Mouse (Mus musculus) CH12.LX (cell line): ENCODE results near the gene Rhof. TPM values are rescaled to one million over a fixed set of nuclear protein-coding genes. Genes with fewer than 3 reads are reported as not detected.

Source experiments
- polyA plus RNA-seq: library from polyadenylated mRNA; unstranded; fragments of >175 nt; gene quantifications from 2 replicates; pipeline ENCODE4 v1.2.1, GENCODE M21; 2012; ENCODE audit warnings: low read depth; ENCODE audit not compliant: insufficient read length
- total RNA-seq, 2 experiments: library from RNA; depleted of rRNA; stranded (reverse); fragments of 300-350 nt in 1 of 2; fragments of >200 nt in 1 of 2; gene quantifications; 2 replicates each; pipeline ENCODE4 v1.2.3; 2012 to 2014

Gene Rhof
- total and polyA plus RNA-seq, 3 experiments, result 33.6 to 56.9 (median 45.4) TPM

Other genes starting within 250 kb of the Rhof start
- gene Kdm2b, start 142.9 kb downstream of the Rhof start, total RNA-seq (2012; rRNA removed), result 80.1 and 87.1 TPM in 2 replicates
- 69.3 and 76.7 TPM in 2 replicates for gene Kdm2b, start 142.9 kb downstream of the Rhof start, total RNA-seq (2014; rRNA removed)
- 120 and 138 TPM in 2 replicates for gene Kdm2b, start 142.9 kb downstream of the Rhof start, polyA plus RNA-seq
- 17.8 and 18.6 TPM in 2 replicates for gene Orai1, start 117.6 kb downstream of the Rhof start, total RNA-seq (2012; rRNA removed)
- gene Orai1, start 117.6 kb downstream of the Rhof start, total RNA-seq (2014; rRNA removed), result 14.6 and 17.4 TPM in 2 replicates
- 23.1 and 27.7 TPM in 2 replicates for gene Orai1, start 117.6 kb downstream of the Rhof start, polyA plus RNA-seq
- not detected in 2 replicates for gene Morn3, start 85.7 kb downstream of the Rhof start, total RNA-seq (2012; rRNA removed)
- not detected in 2 replicates for gene Morn3, start 85.7 kb downstream of the Rhof start, total RNA-seq (2014; rRNA removed)
- not detected in 2 replicates for gene Morn3, start 85.7 kb downstream of the Rhof start, polyA plus RNA-seq
- gene Tmem120b, start 64.3 kb downstream of the Rhof start, total RNA-seq (2012; rRNA removed), result 6.1 and 8.0 TPM in 2 replicates
- 4.6 and 4.8 TPM in 2 replicates for gene Tmem120b, start 64.3 kb downstream of the Rhof start, total RNA-seq (2014; rRNA removed)
- 4.5 and 6.2 TPM in 2 replicates for gene Tmem120b, start 64.3 kb downstream of the Rhof start, polyA plus RNA-seq
- 2.3 and 2.6 TPM in 2 replicates for gene Setd1b, start 9.5 kb upstream of the Rhof start, total RNA-seq (2012; rRNA removed)
- gene Setd1b, start 9.5 kb upstream of the Rhof start, total RNA-seq (2014; rRNA removed), result 0.50 and 0.70 TPM in 2 replicates
- gene Setd1b, start 9.5 kb upstream of the Rhof start, polyA plus RNA-seq, result 8.0 and 9.1 TPM in 2 replicates
- 35.5 and 37.9 TPM in 2 replicates for gene Psmd9, start 36.7 kb upstream of the Rhof start, total RNA-seq (2012; rRNA removed)
- 28.6 and 30.8 TPM in 2 replicates for gene Psmd9, start 36.7 kb upstream of the Rhof start, total RNA-seq (2014; rRNA removed)
- gene Psmd9, start 36.7 kb upstream of the Rhof start, polyA plus RNA-seq, result 38.0 and 46.2 TPM in 2 replicates
- gene Hpd, start 50.0 kb upstream of the Rhof start, total RNA-seq (2012; rRNA removed), result not detected in 2 replicates
- gene Hpd, start 50.0 kb upstream of the Rhof start, total RNA-seq (2014; rRNA removed), result 0.20 TPM in 1 of 2 replicates, not detected in the other
- not detected in 2 replicates for gene Hpd, start 50.0 kb upstream of the Rhof start, polyA plus RNA-seq
- gene Wdr66, start 119.4 kb upstream of the Rhof start, total RNA-seq (2012; rRNA removed), result 0.13 and 0.21 TPM in 2 replicates
- gene Wdr66, start 119.4 kb upstream of the Rhof start, total RNA-seq (2014; rRNA removed), result 0.21 TPM in 1 of 2 replicates, not detected in the other
- gene Wdr66, start 119.4 kb upstream of the Rhof start, polyA plus RNA-seq, result 0.34 and 0.55 TPM in 2 replicates
- gene Bcl7a, start 211.1 kb upstream of the Rhof start, total RNA-seq (2012; rRNA removed), result 3.6 and 4.3 TPM in 2 replicates
- 1.9 and 2.3 TPM in 2 replicates for gene Bcl7a, start 211.1 kb upstream of the Rhof start, total RNA-seq (2014; rRNA removed)
- 6.3 and 7.2 TPM in 2 replicates for gene Bcl7a, start 211.1 kb upstream of the Rhof start, polyA plus RNA-seq